Mouse (Mus musculus) brain, adult 10 weeks (tissue): ENCODE data around the gene Mboat1. TPM values are rescaled to one million over a fixed set of nuclear protein-coding genes. Genes with fewer than 3 reads are reported as not detected.

Source experiments
- polyA plus RNA-seq: library from polyadenylated mRNA; stranded (reverse); fragments of 350-450 nt; fragmentation: Illumina TruSeq; extraction: RNeasy Lipid Tissue Mini Kit (QIAGEN cat#74804); gene quantifications from one replicate; pipeline ENCODE4 v1.2.3, GENCODE M21; 2015; ENCODE audit warnings: low read depth, low replicate concordance

The Mboat1 gene
- 6.9 TPM for polyA plus RNA-seq

GRCm38 (mm10) chr13:30136243-30136922 is at the start of gene Mboat1:
Gene Mboat1 (plus strand): TSS chr13:30136489.

Other genes with a start within 250 kb of the Mboat1 start
- gene E2f3, start 150.4 kb upstream of the Mboat1 start, polyA plus RNA-seq = 14.7 TPM
- gene Agtr1a, start 200.0 kb downstream of the Mboat1 start, polyA plus RNA-seq = 0.51 TPM